ENCODE assay signal across 7 mouse cellular contexts in genomic region chr2:180103151-180103977, GRCm38 (mm10). TPM values are rescaled to one million over a fixed set of nuclear protein-coding genes. Genes with fewer than 3 reads are reported as not detected.
DNase-seq lines count a peak whose midpoint lies in the region; ATAC-seq and TF ChIP-seq lines count a peak whose summit lies in the region.

No protein-coding gene starts in this region.

- no peaks in the 10 kb centered on the region for H3K36me3 ChIP-seq in lung, embryonic 14.5 days (ENCODE audit: insufficient read depth)
- no peaks in the 10 kb centered on the region for H3K36me3 ChIP-seq in hindbrain, embryonic 10.5 days
- no peaks in the 10 kb centered on the region for H3K36me3 ChIP-seq in midbrain, embryonic 14.5 days (ENCODE audit: control insufficient read depth, insufficient read depth, low read length)

- H3K4me3 ChIP-seq in lung, embryonic 14.5 days (ENCODE audit: low read depth, low read length): peak overlapping the region; percentile 44
- peak overlapping the region; percentile 74 for H3K4me3 ChIP-seq in cortical plate, adult 2 months (ENCODE audit: insufficient read depth, low read length)
- H3K4me3 ChIP-seq in hindbrain, embryonic 10.5 days: peak overlapping the region; percentile 68
- peak overlapping the region; percentile 63 for H3K4me3 ChIP-seq in midbrain, embryonic 14.5 days (replicated peaks; ENCODE audit: low read depth, low read length)

- no peak for TF ChIP-seq CTCF in lung, embryonic 14.5 days (IDR thresholded peaks at IDR 0.05; ENCODE audit: low read depth)
- TF ChIP-seq CTCF in cortical plate, adult 2 months (IDR thresholded peaks at IDR 0.05; ENCODE audit: extremely low read depth, insufficient read depth, low read length): no peak

- no peak overlapping the region for H3K27ac ChIP-seq in lung, embryonic 14.5 days (ENCODE audit: low read depth)
- H3K27ac ChIP-seq in cortical plate, adult 2 months (ENCODE audit: insufficient read depth, low read length): peak overlapping the region; percentile 44
- peak overlapping the region; percentile 80 for H3K27ac ChIP-seq in hindbrain, embryonic 10.5 days
- H3K27ac ChIP-seq in midbrain, embryonic 14.5 days (replicated peaks; ENCODE audit: low read depth, low read length): no peak overlapping the region

- no peak overlapping the region for H3K9ac ChIP-seq in lung, embryonic 14.5 days
- H3K9ac ChIP-seq in midbrain, embryonic 14.5 days (replicated peaks; ENCODE audit: low read length): peak overlapping the region; percentile 60

- no peak for DNase-seq in lung, embryonic 14.5 days
- no peak for DNase-seq in lung, postnatal 14 days
- DNase-seq in hindbrain, embryonic 10.5 days (ENCODE audit: low spot score): peak; percentile 39
- DNase-seq in midbrain, embryonic 14.5 days: peak; percentile 73
- no peak for DNase-seq in urinary bladder, postnatal 4 days (ENCODE audit: low spot score in 2 of 2)
- no peak for DNase-seq in kidney, adult 11 months

- H3K27me3 ChIP-seq in lung, embryonic 14.5 days (ENCODE audit: insufficient read depth, low read length): peaks cover 73% of the 10 kb centered on the region
- H3K27me3 ChIP-seq in hindbrain, embryonic 10.5 days (ENCODE audit: insufficient read depth, poor library complexity, severe bottlenecking): peaks cover 77% of the 10 kb centered on the region
- peaks cover 30% of the 10 kb centered on the region for H3K27me3 ChIP-seq in midbrain, embryonic 14.5 days (ENCODE audit: control insufficient read depth, insufficient read depth, low read length)

- no peaks in the 10 kb centered on the region for H3K9me3 ChIP-seq in lung, embryonic 14.5 days (ENCODE audit: low read depth, low read length)
- H3K9me3 ChIP-seq in hindbrain, embryonic 10.5 days: no peaks in the 10 kb centered on the region
- no peaks in the 10 kb centered on the region for H3K9me3 ChIP-seq in midbrain, embryonic 14.5 days (ENCODE audit: control insufficient read depth, low read length)

- H3K4me1 ChIP-seq in lung, embryonic 14.5 days (ENCODE audit: insufficient read depth): no peaks in the 10 kb centered on the region
- H3K4me1 ChIP-seq in cortical plate, adult 2 months (ENCODE audit: control insufficient read depth, insufficient read depth, low read length): 0 out of 2 replicates have a peak, but pooled peaks cover 2% of the 10 kb centered on the region
- peaks cover 54% of the 10 kb centered on the region for H3K4me1 ChIP-seq in hindbrain, embryonic 10.5 days (replicated peaks)
- peaks cover 26% of the 10 kb centered on the region for H3K4me1 ChIP-seq in midbrain, embryonic 14.5 days (ENCODE audit: control insufficient read depth, insufficient read depth, low read length)

- TF ChIP-seq POLR2A in cortical plate, adult 2 months (IDR thresholded peaks at IDR 0.05; ENCODE audit: extremely low read depth, insufficient read depth, low read length): no peak

- H3K4me2 ChIP-seq in lung, embryonic 14.5 days: peak overlapping the region; percentile 97
- H3K4me2 ChIP-seq in midbrain, embryonic 14.5 days (ENCODE audit: low read length): peak overlapping the region; percentile 95

- ATAC-seq in lung, embryonic 14.5 days (ENCODE audit: insufficient read depth): no peak
- no peak for ATAC-seq in midbrain, embryonic 14.5 days (ENCODE audit: low FRiP score, low TSS enrichment)

- WGBS in lung, embryonic 14.5 days: 2% methylated on average over 56 of the region's 57 CpGs
- WGBS in hindbrain, embryonic 10.5 days: 1% methylated on average over 57 of the region's 57 CpGs
- WGBS in midbrain, embryonic 14.5 days: under 1% methylated on average over 56 of the region's 57 CpGs

RNA-seq across cellular contexts. Expression of gene Hrh3, which starts 0.9 kb away (rescaled TPM):
- not detected in 2 replicates for polyA plus RNA-seq in lung, embryonic 14.5 days (2014; fragmentation: Nextera tagmentation; extraction: Ambion mirVana)
- polyA plus RNA-seq in cortical plate, adult 2 months (2012; rRNA removed): 83.6 and 103 TPM in 2 replicates
- polyA plus RNA-seq in hindbrain, embryonic 10.5 days (2016; fragmentation: Nextera tagmentation; extraction: Ambion mirVana): 1.5 and 4.2 TPM in 2 replicates
- polyA plus RNA-seq in midbrain, embryonic 14.5 days (2014; fragmentation: Nextera tagmentation; extraction: Ambion mirVana): 2.7 and 3.8 TPM in 2 replicates

RNA-seq across cellular contexts. Expression of gene Osbpl2, which starts 15.7 kb away (rescaled TPM):
- polyA plus RNA-seq in lung, embryonic 14.5 days (2014; fragmentation: Nextera tagmentation; extraction: Ambion mirVana): 30.9 and 31.1 TPM in 2 replicates
- 45.3 and 48.2 TPM in 2 replicates for polyA plus RNA-seq in cortical plate, adult 2 months (2012; rRNA removed)
- 29.0 and 42.2 TPM in 2 replicates for polyA plus RNA-seq in hindbrain, embryonic 10.5 days (2016; fragmentation: Nextera tagmentation; extraction: Ambion mirVana)
- 67.2 and 76.6 TPM in 2 replicates for polyA plus RNA-seq in midbrain, embryonic 14.5 days (2014; fragmentation: Nextera tagmentation; extraction: Ambion mirVana)

RNA-seq across cellular contexts. Expression of gene Mtg2, which starts 33.0 kb away (rescaled TPM):
- 23.4 and 25.3 TPM in 2 replicates for polyA plus RNA-seq in lung, embryonic 14.5 days (2014; fragmentation: Nextera tagmentation; extraction: Ambion mirVana)
- polyA plus RNA-seq in cortical plate, adult 2 months (2012; rRNA removed): 27.4 and 28.4 TPM in 2 replicates
- polyA plus RNA-seq in hindbrain, embryonic 10.5 days (2016; fragmentation: Nextera tagmentation; extraction: Ambion mirVana): 33.9 TPM in 2 replicates
- 32.2 and 35.4 TPM in 2 replicates for polyA plus RNA-seq in midbrain, embryonic 14.5 days (2014; fragmentation: Nextera tagmentation; extraction: Ambion mirVana)

Comparison
In these comparisons a context has a peak if more than half of its experiments do, and no peak if none do; other contexts are left out.
1. DNase-seq: peak in hindbrain, embryonic 10.5 days (single experiment) and midbrain, embryonic 14.5 days (single experiment); none in lung, embryonic 14.5 days (single experiment), lung, postnatal 14 days (single experiment), urinary bladder, postnatal 4 days (0 of 2) and kidney, adult 11 months (single experiment).
2. H3K27ac ChIP-seq: peak in cortical plate, adult 2 months (single experiment) and hindbrain, embryonic 10.5 days (single experiment); none in lung, embryonic 14.5 days (single experiment) and midbrain, embryonic 14.5 days (single experiment).
3. RNA of gene Hrh3, which starts 0.9 kb away (polyA plus RNA-seq): 83.6 to 103 TPM in cortical plate, adult 2 months; 1.5 to 4.2 TPM in hindbrain, embryonic 10.5 days, 2.7 to 3.8 TPM in midbrain, embryonic 14.5 days and not detected in lung, embryonic 14.5 days; every median in the first group is over 10 times any median in the second.
4. Peak in every context shown above with its lines, with median percentiles within 50 percentile points of each other: H3K4me3 ChIP-seq.